Mouse (Mus musculus) 3134 (cell line): ENCODE results near the gene Mettl17.
"Not testable (repeated sequence)": the region's sequence is repeated elsewhere in the genome, so short reads cannot be mapped to it uniquely, and the experiment has no call there.

Experiments used
- DNase-seq: peaks from one replicate; pipeline ENCODE4 v3.0.0-alpha.2; 2011; ENCODE audit warnings: low spot score; ENCODE audit not compliant: insufficient read length; ENCODE audit errors: extremely low read depth

Mettl17 gene

GRCm38 (mm10) chr14:51884598-51885331, at the start of gene Mettl17:
Gene Mettl17 (plus strand): TSS chr14:51884842.
- DNase-seq: peak; percentile 93

DNA sequence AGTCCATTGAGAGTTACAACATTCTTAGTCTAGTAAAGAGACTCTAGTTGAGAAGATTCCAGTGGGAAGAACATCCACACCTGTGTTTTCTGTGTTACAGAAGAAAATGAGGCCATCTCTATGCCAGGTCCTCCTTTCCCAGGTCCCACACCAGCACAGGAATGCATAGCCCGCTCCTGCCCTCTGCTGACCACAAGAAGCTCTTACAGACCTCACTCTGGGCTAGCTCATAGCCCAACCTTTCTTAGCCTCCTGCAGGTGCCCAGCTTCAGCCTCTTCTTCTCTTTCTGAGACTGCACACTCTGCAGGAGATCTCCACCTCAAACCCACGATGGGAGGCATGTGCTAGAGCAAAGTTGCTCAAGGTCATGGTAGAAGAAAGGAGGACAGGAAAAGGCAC, 46.2 kb upstream of the Mettl17 start:
- DNase-seq: not testable (repeated sequence)

- no peak for DNase-seq
These were observed 42.4 kb upstream of the Mettl17 start for GRCm38 (mm10) chr14:51842250-51842649.

GRCm38 (mm10) chr14:51842781-51843180, 41.9 kb upstream of the Mettl17 start:
- no peak for DNase-seq

DNA sequence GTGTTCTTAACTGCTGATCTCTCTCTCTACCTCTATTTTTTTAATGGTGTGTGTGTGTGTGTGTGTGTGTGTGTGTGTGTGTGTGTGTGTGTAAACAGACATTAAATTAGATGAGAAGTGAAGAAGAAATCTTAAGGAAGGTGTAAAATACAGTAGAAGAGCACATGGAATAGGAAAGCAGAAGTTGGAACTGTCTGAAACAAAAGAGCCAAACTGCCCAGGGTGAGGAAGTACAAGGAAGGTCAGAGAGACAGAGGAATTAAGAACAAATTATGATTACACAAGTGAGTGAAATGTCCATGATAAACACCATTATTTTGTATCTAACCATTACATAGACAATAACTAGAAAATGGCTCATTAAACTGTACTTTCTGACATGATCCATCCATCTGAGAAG, 40.8 kb upstream of the Mettl17 start:
- DNase-seq: no peak

DNA sequence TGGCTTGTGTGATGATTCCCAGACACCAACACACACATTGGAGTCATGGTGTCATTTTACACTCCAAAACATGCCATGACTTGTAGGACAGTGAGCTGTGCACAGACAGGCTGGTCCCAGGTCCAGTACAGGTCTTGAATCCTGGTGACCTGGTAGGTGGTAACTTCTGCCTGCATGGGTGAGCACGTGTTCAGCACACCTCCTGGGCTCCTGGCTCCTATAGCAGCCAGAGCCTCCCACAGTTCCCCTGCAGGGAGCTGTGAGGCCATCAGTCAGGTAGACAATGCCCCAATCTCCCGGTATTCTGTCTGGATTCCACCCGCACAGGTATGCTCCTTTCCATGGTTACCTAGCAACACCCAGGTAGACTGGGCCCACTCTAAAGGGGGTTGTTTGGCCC, 38.1 kb upstream of the Mettl17 start:
- no peak for DNase-seq

- DNase-seq: not testable (repeated sequence)
These were observed 33.6 kb upstream of the Mettl17 start for GRCm38 (mm10) chr14:51851006-51851405.

GRCm38 (mm10) chr14:51853399-51853798, 31.2 kb upstream of the Mettl17 start, which contains the start of gene Ear6:
Gene Ear6 (plus strand): TSS chr14:51853699.
- DNase-seq: no peak

- not testable (repeated sequence) for DNase-seq
These were observed 29.4 kb upstream of the Mettl17 start for GRCm38 (mm10) chr14:51855280-51855679.

DNA sequence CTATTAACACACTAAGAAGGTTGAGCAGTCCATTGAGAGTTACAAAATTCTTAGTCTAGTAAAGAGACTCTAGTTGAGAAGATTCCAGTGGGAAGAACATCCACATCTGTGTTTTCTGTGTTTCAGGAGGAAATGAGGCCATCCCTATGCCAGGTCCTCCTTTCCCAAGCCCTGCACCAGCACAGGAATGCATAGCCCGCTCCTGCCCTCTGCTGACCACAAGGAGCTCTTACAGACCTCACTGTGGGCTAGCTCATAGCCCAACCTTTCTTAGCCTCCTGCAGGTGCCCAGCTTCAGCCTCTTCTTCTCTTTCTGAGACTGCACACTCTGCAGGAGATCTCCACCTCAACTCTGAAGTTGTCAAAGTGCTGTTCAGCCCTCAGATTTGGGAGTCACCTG, 21.0 kb upstream of the Mettl17 start:
- DNase-seq: not testable (repeated sequence)

DNA sequence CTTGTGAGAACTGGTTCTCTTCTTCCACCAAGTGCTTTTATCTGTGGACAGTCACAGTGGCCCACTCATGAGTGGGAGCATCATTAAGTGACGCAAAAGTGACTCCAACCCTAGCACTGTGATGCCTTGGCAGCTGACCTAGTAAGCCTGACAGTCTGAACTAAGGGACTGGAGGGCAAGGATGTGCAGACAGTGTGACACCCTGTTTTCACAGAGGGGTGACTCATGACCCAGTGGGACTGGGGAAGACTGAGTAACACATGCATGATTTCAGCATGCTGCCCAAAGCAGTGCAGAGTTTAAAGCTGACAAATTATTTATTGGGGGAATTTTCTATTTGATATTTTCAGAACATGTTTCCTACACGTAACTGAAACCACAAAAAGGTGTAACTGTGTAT, 13.9 kb upstream of the Mettl17 start:
- DNase-seq: no peak

- DNase-seq: no peak
These were observed 12.9 kb upstream of the Mettl17 start for GRCm38 (mm10) chr14:51871741-51872140.

DNA sequence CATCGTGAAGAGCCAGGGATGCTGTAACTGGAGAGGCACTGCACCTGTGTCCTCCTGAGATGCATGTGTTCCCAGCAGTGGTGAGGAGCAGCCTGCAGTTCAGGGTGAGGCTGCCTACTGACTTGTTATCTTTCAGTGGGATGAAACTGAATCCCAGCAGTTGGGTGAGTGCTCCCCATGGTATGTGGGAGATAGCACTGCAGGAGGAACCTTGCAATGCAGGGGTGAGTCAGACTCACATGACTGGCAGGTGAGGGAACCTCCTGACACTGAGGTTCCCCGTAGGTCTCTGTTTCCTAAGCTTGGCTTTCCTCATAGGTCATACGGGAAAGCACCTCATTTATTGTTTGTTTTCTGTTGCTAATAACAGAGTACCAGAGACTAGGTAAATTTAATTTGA, 7.1 kb upstream of the Mettl17 start:
- DNase-seq: no peak

GRCm38 (mm10) chr14:51883527-51884030, 1.1 kb upstream of the Mettl17 start:
- peak; percentile 63 for DNase-seq

DNA sequence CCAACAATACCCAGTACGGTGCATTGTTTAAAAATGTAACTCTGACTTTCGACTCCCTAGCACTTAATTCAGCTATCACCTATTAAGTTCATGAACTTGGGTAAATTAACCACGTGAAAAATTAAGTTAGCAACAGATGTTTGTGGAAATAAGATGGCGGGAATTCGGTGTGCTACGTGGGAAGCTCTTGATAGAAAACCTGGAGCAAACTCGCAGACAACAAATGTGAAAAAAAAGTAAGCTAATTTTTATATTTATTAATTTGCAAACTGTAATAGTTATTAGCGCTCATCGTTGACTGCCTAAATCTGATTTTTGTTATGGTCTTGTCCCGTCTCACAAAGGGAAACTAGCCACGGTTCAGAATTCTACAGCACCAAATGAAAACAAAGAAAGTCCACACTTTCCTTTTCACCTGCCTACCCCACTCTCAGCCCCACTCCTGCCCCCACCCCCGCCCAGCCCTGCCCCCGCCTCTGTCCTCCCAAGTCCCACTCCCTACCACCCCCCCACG, 554 bp upstream of the Mettl17 start:
- no peak for DNase-seq

- DNase-seq: no peak
These were observed 1.4 kb downstream of the Mettl17 start for GRCm38 (mm10) chr14:51886051-51886450.

GRCm38 (mm10) chr14:51889833-51890232, 5.2 kb downstream of the Mettl17 start:
- no peak for DNase-seq

GRCm38 (mm10) chr14:51892191-51892939, 7.7 kb downstream of the Mettl17 start, which contains the start of gene Slc39a2:
Gene Slc39a2 (plus strand): TSS chr14:51892889.
- no peak for DNase-seq

DNA sequence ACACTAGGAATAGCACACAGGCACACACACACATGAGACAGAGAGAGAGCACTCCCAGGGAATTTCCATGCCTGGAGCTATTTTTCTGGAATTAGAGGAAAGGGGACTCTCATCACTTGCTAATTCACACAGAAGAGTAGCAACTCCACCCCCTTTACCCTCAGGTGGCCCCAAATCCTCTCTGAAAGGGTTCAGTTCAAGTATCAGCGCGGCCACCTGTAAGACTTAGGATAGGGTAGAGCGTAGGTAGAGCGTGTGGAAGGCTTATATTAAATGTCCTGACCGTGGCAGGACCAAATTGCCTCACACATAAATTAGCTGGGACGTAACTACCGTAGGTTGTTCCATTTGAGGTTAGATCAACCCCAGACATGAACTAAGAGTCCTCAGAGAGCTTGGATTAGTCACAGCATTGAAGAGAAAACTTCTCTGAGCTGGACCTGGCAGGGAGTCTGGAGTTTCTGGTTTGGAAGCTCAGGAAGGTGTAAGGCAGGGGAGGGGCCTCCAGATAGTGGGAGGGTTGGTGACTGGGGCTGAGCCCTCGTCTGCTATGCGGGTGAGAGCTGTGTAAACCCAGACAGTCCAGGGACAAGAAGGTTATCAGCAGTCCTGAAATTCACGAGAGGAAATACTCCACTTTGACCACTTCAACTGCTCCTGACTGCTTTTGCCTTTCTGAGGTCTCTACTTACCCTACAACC, 8.6 kb downstream of the Mettl17 start:
- no peak for DNase-seq

- no peak for DNase-seq
These were observed 9.2 kb downstream of the Mettl17 start for GRCm38 (mm10) chr14:51893809-51894208.

GRCm38 (mm10) chr14:51895071-51895470, 10.4 kb downstream of the Mettl17 start:
- no peak for DNase-seq
